Mouse (Mus musculus) macrophage (primary cell): Measurements from ENCODE around the gene Ect2l. TPM values are rescaled to one million over a fixed set of nuclear protein-coding genes. Genes with fewer than 3 reads are reported as not detected.

Experiments
- H3K27ac ChIP-seq: fragments of 350-480 bp; formaldehyde crosslinking; 2 replicates; pipeline ENCODE4 v1.9.0; 2021
- H3K36me3 ChIP-seq: fragments of 350-480 bp; formaldehyde crosslinking; 2 replicates; pipeline ENCODE4 v1.9.0; 2021; ENCODE audit errors: inconsistent target
- H3K4me3 ChIP-seq: fragments of 350-480 bp; formaldehyde crosslinking; 2 replicates; pipeline ENCODE4 v1.9.0; 2021; ENCODE audit errors: inconsistent target
- H3K79me2 ChIP-seq: fragments of 350-480 bp; formaldehyde crosslinking; 2 replicates; pipeline ENCODE4 v1.9.0; 2021; ENCODE audit errors: inconsistent target
- WGBS: methylation state at CpG from one replicate; pipeline ENCODE4 v1.1.7; 2026; ENCODE audit warnings: inconsistent platforms; ENCODE audit not compliant: missing documents; 5-methylcytosine and 5-hydroxymethylcytosine counted together
- polyA plus RNA-seq: library from polyadenylated mRNA; stranded (reverse); fragments of 250-400 nt; gene quantifications from 3 replicates; pipeline ENCODE4 v1.2.4, GENCODE M21; 2018; ENCODE audit warnings: inconsistent platforms

The Ect2l gene
- polyA plus RNA-seq, 1 experiment from 2014 or later: 0.70 TPM

- H3K27ac ChIP-seq: no peak overlapping the region
- no peaks in the 10 kb centered on the region for H3K79me2 ChIP-seq
- H3K36me3 ChIP-seq: no peaks in the 10 kb centered on the region
- 80% methylated on average over 9 of the region's 9 CpGs for WGBS
- no peak overlapping the region for H3K4me3 ChIP-seq
Observed at GRCm38 (mm10) chr10:18200656-18201055, 10.0 kb downstream of the Ect2l start.

DNA sequence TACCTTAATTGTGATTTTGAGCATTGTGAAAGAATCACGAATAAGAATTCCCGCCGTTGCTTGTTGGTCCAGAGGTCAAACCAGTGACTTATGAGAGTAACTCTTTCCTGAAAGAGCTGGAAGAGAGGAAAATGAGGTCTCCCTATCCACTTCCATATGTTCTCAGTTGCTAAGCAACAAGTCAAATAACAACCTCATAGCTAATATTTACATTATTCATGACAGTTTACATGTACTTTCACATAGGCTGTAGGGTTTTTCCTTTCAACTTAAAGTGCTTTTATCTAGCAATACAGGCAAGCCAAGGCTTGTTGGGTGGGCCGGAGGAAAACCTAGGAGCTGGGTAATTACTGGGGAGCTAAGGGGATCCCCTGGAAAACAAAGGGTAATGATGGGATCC lies 10.8 kb downstream of the Ect2l start:
- WGBS: 89% methylated on average over 4 of the region's 4 CpGs
- H3K79me2 ChIP-seq: no peaks in the 10 kb centered on the region
- no peaks in the 10 kb centered on the region for H3K36me3 ChIP-seq
- H3K4me3 ChIP-seq: no peak overlapping the region
- no peak overlapping the region for H3K27ac ChIP-seq

DNA sequence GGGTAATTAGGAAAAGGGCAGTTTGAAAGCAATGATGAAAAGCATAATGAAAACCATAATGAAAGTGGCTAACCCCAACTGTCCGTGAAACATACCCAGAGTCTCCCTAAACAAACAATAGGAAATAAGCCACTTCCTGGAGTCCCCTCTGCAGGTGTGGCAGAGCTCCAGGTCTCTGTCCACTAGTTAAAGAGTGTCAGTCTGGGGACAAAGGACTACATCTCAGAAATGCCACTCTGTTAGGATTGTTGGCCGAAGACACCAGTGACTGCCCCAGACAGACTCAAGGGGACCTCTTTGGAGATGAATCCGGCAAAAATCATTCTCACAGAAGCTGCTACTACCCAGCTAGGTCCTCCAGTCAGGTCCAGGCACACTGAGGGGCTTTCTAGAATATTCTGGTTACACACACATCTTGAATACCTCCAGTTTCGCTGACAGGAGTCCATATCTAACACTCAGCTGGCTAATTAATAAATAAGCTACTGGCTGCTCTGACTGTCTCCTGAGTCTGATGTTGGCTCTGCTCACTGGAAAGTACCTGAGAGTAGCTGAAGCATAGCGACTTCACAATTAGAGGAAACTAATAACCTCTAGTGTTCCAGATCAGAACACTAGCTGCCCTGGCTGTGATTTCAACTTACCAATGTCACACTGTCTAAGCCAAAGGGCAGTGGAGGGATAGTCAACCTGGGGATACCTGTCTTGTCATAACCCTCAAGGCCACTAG lies 12.2 kb downstream of the Ect2l start:
- no peaks in the 10 kb centered on the region for H3K36me3 ChIP-seq
- H3K79me2 ChIP-seq: no peaks in the 10 kb centered on the region
- WGBS: 82% methylated on average over 5 of the region's 5 CpGs
- no peak overlapping the region for H3K27ac ChIP-seq
- H3K4me3 ChIP-seq: no peak overlapping the region

DNA sequence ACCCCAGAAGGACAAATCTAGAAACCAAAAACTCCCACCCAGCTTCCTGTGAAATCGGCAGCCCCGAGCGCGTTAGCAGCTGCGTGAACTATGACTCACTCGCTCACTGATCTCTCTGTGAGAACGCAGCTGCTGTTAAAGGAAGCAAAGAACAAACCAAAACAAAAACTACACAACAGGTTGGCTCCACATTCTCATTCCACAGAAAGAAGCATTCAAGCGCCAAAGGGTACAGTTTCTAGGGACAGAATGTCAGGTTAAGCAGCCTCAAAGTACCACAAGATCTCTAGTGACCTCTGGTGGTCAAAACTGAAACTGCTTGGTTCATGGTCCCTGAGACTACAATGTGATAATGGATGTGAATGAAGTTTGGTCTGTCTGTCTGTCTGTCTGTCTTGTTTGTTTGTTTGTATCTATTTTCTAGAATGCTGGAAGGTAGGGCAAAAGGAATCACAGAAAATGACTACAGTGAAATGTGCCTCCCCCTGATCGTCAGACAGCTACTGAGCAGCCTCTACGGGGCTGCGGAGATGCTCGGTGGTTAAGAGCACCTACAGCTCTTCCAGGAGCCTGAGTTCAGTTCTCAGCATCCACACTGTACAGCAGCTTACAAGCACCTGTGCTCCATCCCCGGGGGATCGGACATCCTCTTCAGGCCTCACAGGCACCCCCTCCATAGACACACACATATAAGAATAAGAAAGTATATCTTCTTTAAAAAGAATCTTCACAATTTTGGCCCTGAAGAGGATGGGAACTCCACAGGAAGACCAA lies 13.3 kb downstream of the Ect2l start:
- no peaks in the 10 kb centered on the region for H3K36me3 ChIP-seq
- 41% methylated on average over 14 of the region's 14 CpGs for WGBS
- H3K4me3 ChIP-seq: peak overlapping the region; percentile 26
- H3K79me2 ChIP-seq: no peaks in the 10 kb centered on the region
- no peak overlapping the region for H3K27ac ChIP-seq

DNA sequence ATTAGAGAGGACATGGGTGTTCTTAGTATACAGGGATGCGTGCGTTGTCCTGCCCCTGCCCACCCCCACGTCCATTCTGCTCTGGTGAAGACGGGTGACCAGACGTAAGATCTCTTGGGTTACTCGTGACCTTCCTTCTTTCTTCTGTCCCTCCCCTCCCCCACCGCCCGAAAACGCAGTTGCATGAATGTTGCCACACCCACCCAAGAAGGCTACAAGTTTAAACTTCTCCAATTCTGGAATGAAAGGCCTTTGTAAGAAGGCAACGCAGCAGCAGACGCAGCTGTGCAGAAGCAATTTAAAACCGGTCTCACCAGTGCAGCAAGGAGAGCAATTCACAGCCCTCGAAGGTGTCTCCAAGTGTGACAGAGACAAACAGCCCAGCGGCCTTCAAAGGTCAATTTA lies 16.0 kb downstream of the Ect2l start:
- 41% methylated on average over 13 of the region's 14 CpGs for WGBS
- no peaks in the 10 kb centered on the region for H3K79me2 ChIP-seq
- no peak overlapping the region for H3K4me3 ChIP-seq
- H3K27ac ChIP-seq: no peak overlapping the region
- no peaks in the 10 kb centered on the region for H3K36me3 ChIP-seq

DNA sequence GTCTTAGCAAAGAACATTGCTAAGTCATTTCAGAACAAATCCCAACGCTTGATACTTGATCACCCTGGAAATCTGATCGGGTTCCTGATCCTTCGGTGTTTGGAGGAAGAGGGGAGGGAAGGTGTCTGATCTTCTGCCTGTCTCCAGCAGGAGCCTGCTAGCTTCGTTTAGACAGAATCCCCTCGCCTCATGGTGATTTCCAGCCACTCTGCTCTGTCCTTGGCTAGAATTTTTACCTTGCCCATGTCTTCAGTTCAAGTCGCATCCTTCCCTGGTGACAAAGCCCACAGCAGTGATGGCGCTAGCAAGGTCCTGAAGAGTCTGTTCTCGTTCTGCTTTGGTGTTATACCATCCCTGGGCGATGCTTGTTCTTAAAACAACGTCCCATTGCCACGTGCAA lies 16.5 kb downstream of the Ect2l start:
- 94% methylated on average over 11 of the region's 11 CpGs for WGBS

DNA sequence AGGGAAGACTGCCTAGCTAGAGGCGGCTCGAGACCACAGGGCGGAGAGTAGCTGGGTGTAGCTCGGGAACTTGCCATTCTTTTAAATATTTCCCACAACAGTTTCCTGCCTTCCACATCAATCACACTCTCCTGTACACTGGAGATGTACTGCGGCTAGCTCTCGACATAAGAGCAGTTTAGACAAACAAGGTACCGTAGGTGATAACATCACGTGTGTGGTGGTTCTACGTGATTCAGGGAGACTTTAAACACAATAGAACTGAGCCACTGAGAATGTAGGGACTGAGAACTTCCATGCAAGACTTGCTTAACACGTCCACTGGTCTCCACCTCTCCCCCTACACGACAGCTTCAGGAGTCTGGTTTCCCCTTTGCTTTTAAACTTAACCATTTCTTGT lies 17.5 kb downstream of the Ect2l start:
- H3K4me3 ChIP-seq: no peak overlapping the region
- H3K27ac ChIP-seq: no peak overlapping the region
- no peaks in the 10 kb centered on the region for H3K79me2 ChIP-seq
- no peaks in the 10 kb centered on the region for H3K36me3 ChIP-seq
- 46% methylated on average over 11 of the region's 11 CpGs for WGBS

More for the DNA sequence above, 16.5 kb downstream of the Ect2l start:
- no peak overlapping the region for H3K4me3 ChIP-seq
- no peaks in the 10 kb centered on the region for H3K79me2 ChIP-seq
- no peak overlapping the region for H3K27ac ChIP-seq
- no peaks in the 10 kb centered on the region for H3K36me3 ChIP-seq

GRCm38 (mm10) chr10:18191706-18192105 lies 19.0 kb downstream of the Ect2l start:
- H3K27ac ChIP-seq: no peak overlapping the region

DNA sequence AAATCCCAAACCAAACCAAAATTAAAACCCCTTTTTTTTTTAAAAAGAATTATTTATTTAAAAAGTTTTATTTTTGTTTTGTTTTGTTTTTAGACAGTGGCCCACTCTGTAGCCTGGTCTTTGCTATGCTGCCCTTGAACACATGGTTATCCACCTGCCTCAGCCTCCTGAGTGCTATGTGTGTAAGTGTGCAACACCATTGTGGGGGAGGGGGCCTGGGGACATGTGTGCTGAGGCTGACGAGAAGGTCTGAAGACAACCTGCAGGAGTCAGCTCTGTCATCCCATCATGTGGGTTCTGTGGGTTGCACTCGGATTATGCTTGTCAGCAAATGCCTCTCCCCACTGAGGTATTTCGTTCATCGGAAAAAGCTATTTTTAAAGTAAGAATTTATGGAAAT lies 21.2 kb downstream of the Ect2l start:
- Histone ChIP-seq H3K79me2 (no peaks in the 10 kb centered on the region), H3K27ac (no peak overlapping the region), H3K36me3 (no peaks in the 10 kb centered on the region), H3K4me3 (no peak overlapping the region)
- WGBS: 96% methylated on average over 4 of the region's 4 CpGs

More at GRCm38 (mm10) chr10:18191706-18192105, 19.0 kb downstream of the Ect2l start:
- WGBS: 25% methylated on average over 8 of the region's 8 CpGs
- Histone ChIP-seq H3K4me3 (no peak overlapping the region), H3K36me3 (no peaks in the 10 kb centered on the region), H3K79me2 (no peaks in the 10 kb centered on the region)

DNA sequence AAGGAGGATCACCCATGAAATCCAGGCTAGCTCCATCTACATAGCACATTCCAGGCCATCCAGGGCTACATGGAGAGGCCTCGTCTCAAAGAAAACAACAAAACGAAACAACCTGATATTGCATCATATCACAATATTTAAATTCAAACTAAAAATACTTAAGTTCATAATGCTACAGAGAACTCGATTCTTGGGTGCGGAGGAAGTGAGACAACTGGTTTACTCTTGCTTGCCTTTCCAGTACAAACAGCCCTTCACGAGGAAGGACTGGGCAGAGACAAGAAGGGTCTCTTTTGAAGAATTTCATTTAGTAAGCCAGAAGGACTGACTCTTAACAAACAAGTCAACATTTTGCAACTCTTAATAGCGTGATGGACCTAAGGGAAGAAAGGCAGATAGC lies 22.1 kb downstream of the Ect2l start:
- Histone ChIP-seq H3K36me3 (no peaks in the 10 kb centered on the region), H3K4me3 (no peak overlapping the region), H3K27ac (no peak overlapping the region), H3K79me2 (no peaks in the 10 kb centered on the region)
- WGBS: 54% methylated on average over 6 of the region's 6 CpGs

- Histone ChIP-seq H3K36me3 (no peaks in the 10 kb centered on the region), H3K79me2 (no peaks in the 10 kb centered on the region), H3K4me3 (no peak overlapping the region), H3K27ac (no peak overlapping the region)
- 89% methylated on average over 5 of the region's 5 CpGs for WGBS
Observed at GRCm38 (mm10) chr10:18182246-18182645, 28.4 kb downstream of the Ect2l start.

GRCm38 (mm10) chr10:18177304-18177703 lies 33.4 kb downstream of the Ect2l start:
- Histone ChIP-seq H3K4me3 (no peak overlapping the region), H3K27ac (no peak overlapping the region), H3K36me3 (no peaks in the 10 kb centered on the region), H3K79me2 (no peaks in the 10 kb centered on the region)
- 63% methylated on average over 2 of the region's 2 CpGs for WGBS

- H3K4me3 ChIP-seq: no peak overlapping the region
- 20% methylated on average over 7 of the region's 7 CpGs for WGBS
- H3K27ac ChIP-seq: no peak overlapping the region
- H3K36me3 ChIP-seq: no peaks in the 10 kb centered on the region
- no peaks in the 10 kb centered on the region for H3K79me2 ChIP-seq
Observed at GRCm38 (mm10) chr10:18176722-18177121, 34.0 kb downstream of the Ect2l start.

GRCm38 (mm10) chr10:18175087-18175486 lies 35.6 kb downstream of the Ect2l start:
- no peaks in the 10 kb centered on the region for H3K79me2 ChIP-seq
- no peak overlapping the region for H3K4me3 ChIP-seq
- H3K36me3 ChIP-seq: no peaks in the 10 kb centered on the region
- no peak overlapping the region for H3K27ac ChIP-seq
- 17% methylated on average over 6 of the region's 6 CpGs for WGBS

DNA sequence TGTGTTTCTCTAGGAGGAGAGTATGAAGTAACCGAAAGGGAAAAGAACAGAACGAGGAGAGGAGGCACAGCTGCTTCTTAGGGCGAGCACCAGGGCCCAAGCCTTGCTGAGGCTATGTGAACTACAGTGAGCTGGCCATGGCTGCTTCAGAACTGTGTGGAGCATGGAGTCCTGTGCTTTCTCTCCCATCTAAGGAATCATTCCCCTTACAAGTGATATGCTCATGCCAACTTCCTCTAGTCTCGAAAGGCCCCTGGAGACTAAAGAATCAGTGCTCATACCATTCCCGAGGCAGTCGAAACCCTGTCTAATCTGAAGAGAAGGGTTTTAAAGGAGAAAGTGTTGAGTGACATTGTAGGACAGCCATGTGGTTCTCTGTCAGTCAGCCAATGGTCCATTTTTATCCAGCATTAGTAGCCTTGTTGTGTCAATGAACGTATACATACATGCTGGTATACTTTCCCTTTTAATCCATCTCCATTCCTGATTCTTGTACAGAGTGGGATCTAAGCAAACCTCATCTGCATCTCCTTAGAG lies 48.2 kb downstream of the Ect2l start:
- H3K27ac ChIP-seq: no peak overlapping the region
- no peaks in the 10 kb centered on the region for H3K79me2 ChIP-seq
- H3K4me3 ChIP-seq: no peak overlapping the region
- H3K36me3 ChIP-seq: no peaks in the 10 kb centered on the region
- 91% methylated on average over 7 of the region's 7 CpGs for WGBS
